Mouse (Mus musculus) thymus, postnatal 36 days (tissue): Measurements from ENCODE around the gene Gm20481.
"Not testable (repeated sequence)": the region's sequence is repeated elsewhere in the genome, so short reads cannot be mapped to it uniquely, and the experiment has no call there.

ENCODE experiments used
- DNase-seq, 2 experiments: peaks; one replicate each; pipeline ENCODE4 v3.0.0; 2022; ENCODE audit warnings: mixed read lengths in 2 of 2

The Gm20481 gene

DNA sequence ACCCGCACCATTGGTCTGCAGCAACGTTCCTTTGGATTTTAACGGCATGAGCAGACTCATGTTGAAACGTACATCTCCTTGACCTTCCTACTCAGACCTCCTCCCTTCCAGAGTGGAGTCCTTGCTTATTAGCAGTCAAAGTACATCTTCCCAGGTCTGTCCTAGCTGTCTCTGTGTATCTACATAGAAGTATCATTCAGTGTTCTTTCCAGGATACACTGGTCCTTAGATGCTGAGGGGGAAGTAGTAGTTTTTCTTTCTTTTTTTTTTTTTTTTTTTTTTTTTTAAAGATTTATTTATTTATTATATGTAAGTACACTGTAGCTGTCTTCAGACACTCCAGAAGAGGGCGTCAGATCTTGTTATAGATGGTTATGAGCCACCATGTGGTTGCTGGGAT lies 36.2 kb downstream of the Gm20481 start:
- DNase-seq, result not testable (repeated sequence)

- DNase-seq, result no peak
Observed at GRCm38 (mm10) chr17:35007387-35007991, 37.8 kb downstream of the Gm20481 start.

DNA sequence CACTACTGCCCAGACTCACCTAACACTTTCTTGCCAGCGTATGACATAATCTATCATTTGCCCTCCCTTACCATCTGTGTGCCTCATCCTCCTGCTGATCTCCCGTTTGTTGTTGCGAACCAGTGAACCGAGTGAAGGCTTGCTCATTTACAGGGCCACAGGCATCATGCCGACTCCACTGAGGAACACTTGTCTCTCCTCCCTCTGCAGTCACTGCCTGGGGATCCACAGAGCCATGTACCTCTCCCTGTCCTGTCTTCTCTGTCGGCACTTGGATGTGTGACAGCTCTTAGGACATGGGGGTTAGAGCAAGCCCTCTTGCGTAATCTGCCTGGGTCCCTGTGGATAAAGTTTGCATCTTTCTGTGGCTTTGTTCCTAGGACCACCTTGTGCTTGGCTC lies 39.9 kb downstream of the Gm20481 start:
- DNase-seq, result no peak

DNA sequence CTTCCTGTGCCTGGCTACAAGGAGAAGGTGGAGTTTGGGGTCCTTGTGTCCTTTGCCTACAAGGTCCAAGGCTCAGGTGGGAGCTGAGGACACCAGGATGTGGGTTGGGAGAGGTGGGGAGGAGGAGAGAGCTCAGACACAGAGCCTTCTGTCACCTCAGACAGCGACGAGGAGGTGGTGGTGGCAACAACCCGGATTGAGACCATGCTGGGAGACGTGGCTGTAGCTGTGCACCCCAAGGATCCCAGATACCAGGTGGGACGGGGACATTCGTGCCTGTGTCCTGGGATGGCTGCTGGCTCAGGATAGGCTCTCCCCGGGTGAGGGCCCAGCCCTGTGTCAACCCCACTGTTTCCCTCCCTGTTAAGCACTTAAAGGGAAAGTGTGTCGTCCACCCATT lies 41.7 kb downstream of the Gm20481 start:
- no peak for DNase-seq

GRCm38 (mm10) chr17:35012430-35012829 lies 42.7 kb downstream of the Gm20481 start:
- DNase-seq, result no peak

DNA sequence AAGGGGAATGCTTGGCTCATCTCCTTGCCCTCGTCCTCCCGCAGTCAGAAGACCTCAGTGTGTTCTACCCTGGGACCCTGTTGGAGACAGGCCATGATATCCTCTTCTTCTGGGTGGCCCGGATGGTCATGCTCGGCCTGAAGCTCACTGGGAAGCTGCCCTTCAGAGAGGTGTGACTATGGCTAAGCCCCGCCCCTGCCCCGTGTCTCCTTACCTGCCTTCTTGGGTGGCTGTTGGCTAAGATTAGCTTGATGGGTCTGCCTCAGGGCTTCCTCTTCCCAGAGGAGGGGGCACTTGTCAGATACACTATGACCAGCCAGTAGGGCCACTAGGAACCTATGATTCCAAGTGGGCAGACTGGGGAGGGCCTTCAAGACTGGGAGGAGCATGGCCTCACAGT lies 43.5 kb downstream of the Gm20481 start:
- DNase-seq, result no peak

GRCm38 (mm10) chr17:35015296-35015695 lies 45.6 kb downstream of the Gm20481 start:
- DNase-seq, result no peak

GRCm38 (mm10) chr17:35016376-35016775 lies 46.7 kb downstream of the Gm20481 start, which contains the start of gene Vwa7:
TSS of gene Vwa7 (plus strand) at chr17:35016579.
- DNase-seq, result no peak

- no peak for DNase-seq
Observed at GRCm38 (mm10) chr17:35016791-35017705, 47.3 kb downstream of the Gm20481 start.

DNA sequence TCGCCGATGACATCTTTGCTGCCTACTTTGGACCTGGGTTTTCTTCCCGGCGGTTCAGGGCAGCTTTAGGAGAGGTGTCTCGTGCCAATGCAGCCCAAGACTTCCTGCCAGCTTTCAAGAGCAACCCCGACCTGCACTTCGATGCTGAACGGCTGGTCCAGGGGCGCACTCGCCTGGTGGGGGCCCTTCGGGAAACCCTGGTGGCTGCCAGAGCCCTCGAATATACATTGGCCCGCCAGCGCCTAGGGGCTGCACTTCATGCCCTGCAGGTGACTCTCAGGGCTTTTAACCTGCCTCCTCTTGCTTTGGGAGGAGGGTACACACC lies 48.0 kb downstream of the Gm20481 start:
- no peak for DNase-seq

- no peak for DNase-seq
Observed at GRCm38 (mm10) chr17:35018171-35018570, 48.5 kb downstream of the Gm20481 start.

DNA sequence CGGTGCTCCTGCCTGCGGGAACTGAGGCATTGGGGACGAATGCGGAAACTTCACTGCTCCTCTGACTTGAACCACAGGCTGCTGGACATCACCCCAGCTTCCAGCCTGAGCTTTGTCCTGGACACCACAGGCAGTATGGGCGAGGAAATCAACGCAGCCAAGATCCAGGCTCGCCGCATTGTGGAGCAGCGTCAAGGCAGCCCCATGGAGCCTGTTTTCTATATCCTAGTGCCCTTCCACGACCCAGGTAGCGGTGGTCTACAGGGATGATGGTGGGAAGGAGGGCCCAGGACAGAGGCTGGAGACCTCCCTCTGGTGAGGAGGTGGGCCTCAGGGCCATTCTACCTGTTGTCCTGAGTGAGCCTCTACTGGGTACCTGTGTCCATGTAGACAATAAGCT lies 50.2 kb downstream of the Gm20481 start:
- no peak for DNase-seq

GRCm38 (mm10) chr17:35020551-35020950 lies 50.8 kb downstream of the Gm20481 start:
- DNase-seq, result no peak

DNA sequence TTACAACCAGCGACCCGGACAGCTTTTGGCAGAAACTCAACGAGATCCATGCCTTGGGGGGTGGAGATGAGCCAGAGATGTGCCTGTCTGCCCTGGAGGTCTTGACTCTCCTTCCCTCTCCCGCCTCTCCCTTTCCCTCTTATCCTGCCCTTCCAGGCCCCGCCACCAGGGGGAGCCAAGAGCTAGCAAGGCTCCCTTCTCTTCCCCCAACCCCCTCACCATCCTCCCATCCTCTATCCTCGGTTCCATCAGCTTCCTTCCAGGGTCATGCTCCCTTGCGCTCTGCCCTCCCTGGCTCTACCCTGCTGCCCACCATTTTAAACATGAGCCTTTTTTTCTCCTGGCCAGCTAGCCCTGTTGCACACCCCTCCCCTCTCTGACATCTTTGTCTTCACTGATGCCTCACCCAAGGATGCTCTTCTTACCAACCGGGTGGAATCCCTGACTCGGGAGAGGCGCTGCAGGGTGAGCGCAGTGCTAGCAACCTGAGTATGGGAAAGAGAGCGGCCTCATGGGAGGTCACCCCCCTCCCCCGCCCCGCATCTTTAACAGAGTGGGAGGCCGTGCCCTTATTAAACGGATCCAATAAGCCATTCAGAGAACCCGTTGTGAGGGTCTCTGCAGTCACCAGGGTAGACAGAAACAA lies 51.6 kb downstream of the Gm20481 start:
- peak; percentile 86 to 91 for DNase-seq
